Mouse (Mus musculus) lung, embryonic 15.5 days (tissue): Measurements from ENCODE around the gene Ret. TPM values are rescaled to one million over a fixed set of nuclear protein-coding genes. Genes with fewer than 3 reads are reported as not detected.
A peak's percentile ranks its signal among the peaks of the same experiment; 100 is the strongest.

ENCODE experiments used
- ATAC-seq: fragments of 200-750 bp; cut with Nextera tagmentation; 2 replicates; pipeline ENCODE4 v1.8.0; 2017; ENCODE audit warnings: moderate number of reproducible peaks, borderline replicate concordance; ENCODE audit not compliant: low FRiP score, low TSS enrichment; ENCODE audit errors: extremely low read depth
- H3K27ac ChIP-seq: fragments of 300-500 bp; sonication (generic); 2 replicates; pipeline ENCODE4 v1.5.1; 2015; ENCODE audit warnings: moderate library complexity, mild to moderate bottlenecking, inconsistent platforms
- H3K27me3 ChIP-seq: fragments of 300-500 bp; sonication (generic); 2 replicates; pipeline ENCODE4 v1.6.1; 2015; ENCODE audit warnings: inconsistent platforms
- H3K36me3 ChIP-seq: fragments of 300-500 bp; sonication (generic); 2 replicates; pipeline ENCODE4 v1.6.1; 2015; ENCODE audit warnings: inconsistent platforms
- H3K4me1 ChIP-seq: fragments of 300-500 bp; sonication (generic); 2 replicates; pipeline ENCODE4 v1.6.1; 2015; ENCODE audit warnings: inconsistent platforms
- H3K4me2 ChIP-seq: fragments of 300-500 bp; sonication (generic); 2 replicates; pipeline ENCODE4 v1.6.1; 2015; ENCODE audit warnings: inconsistent platforms, mild to moderate bottlenecking, moderate library complexity
- H3K4me3 ChIP-seq: fragments of 300-500 bp; sonication (generic); 2 replicates; pipeline ENCODE4 v1.5.1; 2015; ENCODE audit warnings: mild to moderate bottlenecking, inconsistent platforms
- H3K9ac ChIP-seq: fragments of 300-500 bp; sonication (generic); 2 replicates; pipeline ENCODE4 v1.6.1; 2015; ENCODE audit warnings: inconsistent platforms
- H3K9me3 ChIP-seq: fragments of 300-500 bp; sonication (generic); 2 replicates; pipeline ENCODE4 v1.6.1; 2016; ENCODE audit warnings: inconsistent platforms
- WGBS: fragments of 180-500 bp; shearing (Covaris S2); methylation state at CpG from one replicate; pipeline ENCODE4 v1.1.7; 2015; 5-methylcytosine and 5-hydroxymethylcytosine counted together
- polyA plus RNA-seq: library from polyadenylated mRNA; unstranded; fragments of >200 nt; fragmentation: Nextera tagmentation; extraction: Ambion mirVana; gene quantifications from 2 replicates; pipeline ENCODE4 v1.2.1, GENCODE M21; 2015

The Ret gene
- polyA plus RNA-seq, 1 experiment from 2014 or later = 2.6 TPM

GRCm38 (mm10) chr6:118138731-118139709 is 58.5 kb downstream of the Ret start, which contains the start of gene Csgalnact2:
Gene Csgalnact2, minus strand, starts transcription at chr6:118139140.
- Histone ChIP-seq H3K27ac (peak within 1 kb of the TSS; percentile 79), H3K9me3 (no peaks in the 10 kb centered on the region), H3K36me3 (no peaks in the 10 kb centered on the region), H3K27me3 (no peaks in the 10 kb centered on the region), H3K9ac (peak within 1 kb of the TSS; percentile 66), H3K4me3 (peak within 1 kb of the TSS; percentile 75), H3K4me1 (0 out of 2 replicates have a peak, but pooled peaks cover 3% of the 10 kb centered on the region), H3K4me2 (peak within 1 kb of the TSS; percentile 69)
- WGBS = 5% methylated on average over 66 of the region's 66 CpGs
- ATAC-seq = peak; percentile 99

GRCm38 (mm10) chr6:118137148-118137547 is 60.4 kb downstream of the Ret start:
- Histone ChIP-seq H3K4me3 (no peak overlapping the region), H3K9me3 (no peaks in the 10 kb centered on the region), H3K36me3 (no peaks in the 10 kb centered on the region), H3K4me1 (0 out of 2 replicates have a peak, but pooled peaks cover 3% of the 10 kb centered on the region), H3K27me3 (no peaks in the 10 kb centered on the region), H3K4me2 (no peak overlapping the region), H3K9ac (no peak overlapping the region), H3K27ac (no peak overlapping the region)
- 84% methylated on average over 2 of the region's 2 CpGs for WGBS
- no peak for ATAC-seq

- Histone ChIP-seq H3K36me3 (no peaks in the 10 kb centered on the region), H3K4me3 (no peak overlapping the region)
- WGBS = 76% methylated on average over 1 of the region's 1 CpGs
These were observed 63.1 kb downstream of the Ret start for GRCm38 (mm10) chr6:118134461-118134860.

GRCm38 (mm10) chr6:118130022-118130421 is 67.5 kb downstream of the Ret start:
- ATAC-seq = no peak
- no peaks in the 10 kb centered on the region for H3K36me3 ChIP-seq
- peaks cover 22% of the 10 kb centered on the region for H3K4me1 ChIP-seq
- H3K9me3 ChIP-seq = no peaks in the 10 kb centered on the region
- no peak overlapping the region for H3K4me2 ChIP-seq
- WGBS = 79% methylated on average over 2 of the region's 2 CpGs
- no peak overlapping the region for H3K9ac ChIP-seq
- H3K4me3 ChIP-seq = no peak overlapping the region
- no peaks in the 10 kb centered on the region for H3K27me3 ChIP-seq
- no peak overlapping the region for H3K27ac ChIP-seq

More at GRCm38 (mm10) chr6:118134461-118134860, 63.1 kb downstream of the Ret start:
- ATAC-seq = no peak
- H3K4me1 ChIP-seq = 0 out of 2 replicates have a peak, but pooled peaks cover 10% of the 10 kb centered on the region
- H3K9me3 ChIP-seq = no peaks in the 10 kb centered on the region
- H3K9ac ChIP-seq = no peak overlapping the region
- H3K4me2 ChIP-seq = no peak overlapping the region
- no peaks in the 10 kb centered on the region for H3K27me3 ChIP-seq
- no peak overlapping the region for H3K27ac ChIP-seq

- ATAC-seq = no peak
- no peaks in the 10 kb centered on the region for H3K9me3 ChIP-seq
- H3K9ac ChIP-seq = no peak overlapping the region
- peaks cover 22% of the 10 kb centered on the region for H3K4me1 ChIP-seq
- no peak overlapping the region for H3K4me2 ChIP-seq
- WGBS = 25% methylated on average over 6 of the region's 6 CpGs
- H3K27ac ChIP-seq = peak overlapping the region; percentile 63
- H3K36me3 ChIP-seq = peaks cover 6% of the 10 kb centered on the region
- no peaks in the 10 kb centered on the region for H3K27me3 ChIP-seq
- no peak overlapping the region for H3K4me3 ChIP-seq
These were observed 69.6 kb downstream of the Ret start for GRCm38 (mm10) chr6:118127827-118128487.

- H3K4me2 ChIP-seq = no peak overlapping the region
- peaks cover 13% of the 10 kb centered on the region for H3K36me3 ChIP-seq
- 65% methylated on average over 7 of the region's 7 CpGs for WGBS
- H3K9ac ChIP-seq = no peak overlapping the region
- H3K4me3 ChIP-seq = no peak overlapping the region
- ATAC-seq = no peak
- peak overlapping the region; percentile 63; the same call in 1 of the 2 replicates for H3K27ac ChIP-seq
- H3K27me3 ChIP-seq = no peaks in the 10 kb centered on the region
- H3K9me3 ChIP-seq = no peaks in the 10 kb centered on the region
- H3K4me1 ChIP-seq = peaks cover 22% of the 10 kb centered on the region
These were observed 70.3 kb downstream of the Ret start for GRCm38 (mm10) chr6:118127198-118127597.

- Histone ChIP-seq H3K4me3 (no peak overlapping the region), H3K36me3 (peaks cover 15% of the 10 kb centered on the region), H3K9ac (no peak overlapping the region), H3K9me3 (no peaks in the 10 kb centered on the region), H3K27ac (no peak overlapping the region), H3K27me3 (no peaks in the 10 kb centered on the region), H3K4me1 (peaks cover 22% of the 10 kb centered on the region), H3K4me2 (no peak overlapping the region)
- no peak for ATAC-seq
These were observed 70.9 kb downstream of the Ret start for GRCm38 (mm10) chr6:118126577-118126976.

- no peaks in the 10 kb centered on the region for H3K27me3 ChIP-seq
- H3K9ac ChIP-seq = no peak overlapping the region
- H3K9me3 ChIP-seq = no peaks in the 10 kb centered on the region
- WGBS = 71% methylated on average over 1 of the region's 1 CpGs
- no peak overlapping the region for H3K4me3 ChIP-seq
- peaks cover 9% of the 10 kb centered on the region for H3K4me1 ChIP-seq
- no peak overlapping the region for H3K4me2 ChIP-seq
- peaks cover 30% of the 10 kb centered on the region for H3K36me3 ChIP-seq
- H3K27ac ChIP-seq = no peak overlapping the region
- no peak for ATAC-seq
These were observed 74.8 kb downstream of the Ret start for GRCm38 (mm10) chr6:118122767-118123166.

- H3K9ac ChIP-seq = no peak overlapping the region
- 52% methylated on average over 1 of the region's 1 CpGs for WGBS
- H3K4me3 ChIP-seq = no peak overlapping the region
- peaks cover 13% of the 10 kb centered on the region; the same call in 1 of the 2 replicates for H3K36me3 ChIP-seq
- no peak; the same call in 1 of the 2 replicates for ATAC-seq
- H3K9me3 ChIP-seq = no peaks in the 10 kb centered on the region
- no peaks in the 10 kb centered on the region for H3K27me3 ChIP-seq
- no peak overlapping the region for H3K27ac ChIP-seq
- no peaks in the 10 kb centered on the region for H3K4me1 ChIP-seq
- no peak overlapping the region for H3K4me2 ChIP-seq
These were observed 85.7 kb downstream of the Ret start for GRCm38 (mm10) chr6:118111810-118112209.
